Mouse (Mus musculus) forebrain, postnatal 0 days (tissue): Measurements from ENCODE around the gene Lix1l. TPM values are rescaled to one million over a fixed set of nuclear protein-coding genes. Genes with fewer than 3 reads are reported as not detected.

Experiments used
- ATAC-seq: fragments of 200-750 bp; cut with Nextera tagmentation; 2 replicates; pipeline ENCODE4 v1.8.0; 2017; ENCODE audit warnings: mild to moderate bottlenecking, moderate library complexity
- DNase-seq: peaks from one replicate; pipeline ENCODE4 v3.0.0-alpha.2; 2015
- H3K27ac ChIP-seq: fragments of 300-500 bp; sonication (generic); 2 replicates; pipeline ENCODE4 v1.5.1; 2014; ENCODE audit warnings: low read depth, mild to moderate bottlenecking, antibody characterized with exemption, low read length, moderate library complexity, mixed read lengths
- H3K27me3 ChIP-seq: fragments of 300-500 bp; sonication (generic); 2 replicates; pipeline ENCODE4 v1.6.1; 2014; ENCODE audit warnings: mild to moderate bottlenecking, low read length, mixed read lengths; ENCODE audit not compliant: insufficient read depth
- H3K36me3 ChIP-seq: fragments of 300-500 bp; sonication (generic); 2 replicates; pipeline ENCODE4 v1.6.1; 2014; ENCODE audit warnings: mild to moderate bottlenecking, moderate library complexity; ENCODE audit not compliant: insufficient read depth
- H3K4me1 ChIP-seq: fragments of 300-500 bp; sonication (generic); 2 replicates; pipeline ENCODE4 v1.6.1; 2014; ENCODE audit warnings: antibody characterized with exemption; ENCODE audit not compliant: insufficient read depth
- H3K4me2 ChIP-seq: fragments of 300-500 bp; sonication (generic); 2 replicates; pipeline ENCODE4 v1.6.1; 2014; ENCODE audit warnings: low read depth, mild to moderate bottlenecking, moderate library complexity
- H3K4me3 ChIP-seq: fragments of 300-500 bp; sonication (generic); 2 replicates; pipeline ENCODE4 v1.5.1; 2014; ENCODE audit warnings: low read depth, low read length, mixed read lengths
- H3K9ac ChIP-seq: fragments of 300-500 bp; sonication (generic); 2 replicates; pipeline ENCODE4 v1.6.1; 2014; ENCODE audit warnings: mild to moderate bottlenecking
- H3K9me3 ChIP-seq: fragments of 300-500 bp; sonication (generic); 2 replicates; pipeline ENCODE4 v1.6.1; 2016; ENCODE audit warnings: low read length
- CTCF ChIP-seq: sonication (generic); IDR thresholded peaks from 2 replicates; pipeline ENCODE4 v1.5.1; 2016; ENCODE audit warnings: antibody characterized with exemption, control low read depth, low read depth
- WGBS: fragments of 180-500 bp; shearing (Covaris S2); extraction: QIAGEN DNeasy Blood & Tissue Kit; methylation state at CpG from one replicate; pipeline ENCODE4 v1.1.7; 2014; 5-methylcytosine and 5-hydroxymethylcytosine counted together
- polyA plus RNA-seq: library from polyadenylated mRNA; unstranded; fragments of >200 nt; fragmentation: Nextera tagmentation; extraction: Ambion mirVana; gene quantifications from 2 replicates; pipeline ENCODE4 v1.2.1, GENCODE M21; 2015
- total RNA-seq: library from RNA; depleted of rRNA; stranded (reverse); fragments of >200 nt; gene quantifications from 2 replicates; pipeline ENCODE4 v1.2.3, GENCODE M21; 2014

Gene Lix1l
- total and polyA plus RNA-seq, 2 experiments from 2014 or later: 3.7 to 53.5 TPM

DNA sequence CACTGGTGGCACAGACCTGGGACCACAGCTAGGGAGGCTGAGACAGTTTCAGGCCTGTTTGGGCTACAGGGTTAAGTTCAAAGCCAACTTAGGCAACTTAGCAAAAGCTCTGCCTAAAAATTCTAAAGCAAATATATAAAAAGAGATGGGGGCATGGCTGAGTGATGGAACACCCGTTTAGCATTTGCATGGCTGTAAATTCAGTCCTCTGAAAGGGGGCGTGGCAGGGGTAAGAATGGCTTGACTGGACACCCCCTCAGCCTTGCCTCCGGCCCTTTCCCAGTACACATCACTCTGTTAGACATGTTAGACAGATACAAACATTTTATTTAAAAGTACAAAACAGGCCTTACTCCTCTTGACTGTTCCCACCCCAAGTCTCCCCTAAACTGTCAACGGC, 23.4 kb upstream of the Lix1l start:
- no peak for DNase-seq
- H3K4me2 ChIP-seq: no peak overlapping the region
- H3K4me3 ChIP-seq: no peak overlapping the region
- H3K9ac ChIP-seq: no peak overlapping the region
- H3K4me1 ChIP-seq: 0 out of 2 replicates have a peak, but pooled peaks cover 7% of the 10 kb centered on the region
- ATAC-seq: no peak
- H3K9me3 ChIP-seq: no peaks in the 10 kb centered on the region
- TF ChIP-seq CTCF: no peak
- peak overlapping the region; percentile 62 for H3K27ac ChIP-seq
- no peaks in the 10 kb centered on the region for H3K27me3 ChIP-seq
- H3K36me3 ChIP-seq: no peaks in the 10 kb centered on the region
- WGBS: 83% methylated on average over 4 of the region's 4 CpGs

DNA sequence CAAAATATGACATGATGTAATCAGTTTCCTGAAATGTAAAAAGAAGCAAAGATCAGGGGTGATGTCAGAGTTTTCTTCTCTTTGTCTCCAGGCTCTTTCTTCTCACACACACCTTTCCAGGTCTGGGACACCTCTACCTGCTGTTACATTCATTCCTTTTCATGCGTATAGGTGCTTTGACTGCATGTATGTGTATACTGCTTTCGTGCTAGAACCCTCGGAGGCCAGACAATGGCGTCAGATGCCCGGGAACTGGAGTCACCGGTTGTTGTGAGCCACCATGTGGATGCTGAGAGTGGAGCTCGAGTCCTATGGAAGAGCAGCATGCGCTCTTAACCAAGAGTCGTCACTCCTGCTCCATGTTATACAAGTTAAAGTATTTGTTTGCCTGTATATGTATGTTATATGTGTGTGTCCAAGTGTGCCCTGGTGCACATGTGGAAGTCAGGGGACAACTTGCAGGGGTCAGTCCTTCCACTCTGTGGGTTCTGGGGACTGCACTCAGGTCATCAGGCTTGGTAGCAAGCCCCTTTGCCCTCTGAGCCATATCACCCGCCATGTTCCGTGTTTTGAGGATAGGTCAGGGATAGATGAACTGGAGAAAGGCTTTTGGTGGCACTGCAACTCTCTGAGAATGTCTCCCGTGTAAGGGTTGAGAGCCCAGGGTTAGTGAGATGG, 22.2 kb upstream of the Lix1l start:
- 75% methylated on average over 12 of the region's 12 CpGs for WGBS

DNA sequence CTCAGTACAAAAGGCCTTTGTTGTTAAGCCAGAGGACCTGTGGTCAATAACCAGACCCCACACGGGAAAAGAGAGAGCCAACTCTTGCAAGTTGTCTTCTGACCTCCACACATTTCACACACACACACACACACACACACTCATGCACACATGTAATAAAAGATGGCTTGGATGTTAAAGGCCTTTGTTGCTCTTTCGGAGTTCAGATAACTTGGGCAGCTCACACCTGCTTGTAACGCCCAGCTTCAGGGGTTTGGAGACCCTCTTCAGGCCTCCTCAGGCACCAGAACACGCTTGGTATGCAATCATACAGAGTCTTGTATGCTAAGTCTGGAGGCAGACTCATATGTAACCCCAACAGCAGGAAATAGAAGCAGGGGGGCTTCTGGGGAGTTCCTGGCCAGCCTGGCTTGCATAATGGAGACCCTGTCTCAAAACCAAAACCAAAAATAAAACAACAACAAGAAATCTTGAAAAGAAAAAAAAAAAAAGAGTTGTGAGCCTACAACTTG, 21.7 kb upstream of the Lix1l start:
- Histone ChIP-seq H3K9ac (no peak overlapping the region), H3K9me3 (no peaks in the 10 kb centered on the region), H3K27ac (no peak overlapping the region), H3K4me1 (0 out of 2 replicates have a peak, but pooled peaks cover 7% of the 10 kb centered on the region), H3K36me3 (no peaks in the 10 kb centered on the region), H3K27me3 (no peaks in the 10 kb centered on the region), H3K4me3 (no peak overlapping the region), H3K4me2 (no peak overlapping the region)
- DNase-seq (no peak), ATAC-seq (no peak)
- 69% methylated on average over 4 of the region's 4 CpGs for WGBS
- TF ChIP-seq CTCF: no peak

More for the DNA sequence above, 22.2 kb upstream of the Lix1l start:
- TF ChIP-seq CTCF: no peak
- Histone ChIP-seq H3K9ac (no peak overlapping the region), H3K4me3 (no peak overlapping the region), H3K27ac (no peak overlapping the region), H3K9me3 (no peaks in the 10 kb centered on the region), H3K36me3 (no peaks in the 10 kb centered on the region), H3K4me2 (no peak overlapping the region), H3K27me3 (no peaks in the 10 kb centered on the region), H3K4me1 (0 out of 2 replicates have a peak, but pooled peaks cover 7% of the 10 kb centered on the region)
- ATAC-seq: no peak
- no peak for DNase-seq

DNA sequence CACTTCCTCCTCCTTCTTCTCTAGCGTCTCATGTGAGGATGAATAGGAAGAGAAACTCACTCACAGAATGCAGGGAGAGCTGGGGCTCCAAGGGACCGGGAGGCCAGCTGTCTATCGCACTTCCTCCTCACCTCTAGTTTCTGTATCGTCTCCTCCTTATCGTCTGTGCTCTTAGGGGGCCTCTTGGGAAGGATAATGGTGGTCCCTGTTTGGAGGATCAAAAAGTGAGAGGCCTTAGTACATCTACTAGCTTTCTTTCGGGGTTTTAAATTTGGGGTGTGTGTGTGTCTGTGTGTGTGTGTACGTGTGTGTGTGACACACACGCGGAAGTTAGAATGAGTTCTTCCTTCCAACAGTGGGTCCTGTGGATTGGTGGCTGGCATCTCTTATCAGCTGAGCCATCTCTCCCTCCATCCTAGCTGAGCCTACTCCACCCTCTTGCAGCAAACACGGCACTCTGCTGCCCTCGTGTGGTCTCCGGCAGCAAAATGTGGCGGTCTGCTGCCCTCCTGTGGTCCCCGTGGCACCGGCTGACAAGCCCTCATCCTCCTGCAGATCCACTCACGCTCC, 21.0 kb upstream of the Lix1l start:
- Histone ChIP-seq H3K36me3 (no peaks in the 10 kb centered on the region), H3K4me3 (peak overlapping the region; percentile 26), H3K9ac (peak overlapping the region; percentile 44), H3K9me3 (no peaks in the 10 kb centered on the region), H3K27ac (peak overlapping the region; percentile 24; the same call in 1 of the 2 replicates), H3K4me1 (0 out of 2 replicates have a peak, but pooled peaks cover 7% of the 10 kb centered on the region), H3K4me2 (peak overlapping the region; percentile 53), H3K27me3 (no peaks in the 10 kb centered on the region)
- ATAC-seq: peak; percentile 91
- peak; percentile 95 for DNase-seq
- TF ChIP-seq CTCF: peak; percentile 100
- 12% methylated on average over 16 of the region's 16 CpGs for WGBS

DNA sequence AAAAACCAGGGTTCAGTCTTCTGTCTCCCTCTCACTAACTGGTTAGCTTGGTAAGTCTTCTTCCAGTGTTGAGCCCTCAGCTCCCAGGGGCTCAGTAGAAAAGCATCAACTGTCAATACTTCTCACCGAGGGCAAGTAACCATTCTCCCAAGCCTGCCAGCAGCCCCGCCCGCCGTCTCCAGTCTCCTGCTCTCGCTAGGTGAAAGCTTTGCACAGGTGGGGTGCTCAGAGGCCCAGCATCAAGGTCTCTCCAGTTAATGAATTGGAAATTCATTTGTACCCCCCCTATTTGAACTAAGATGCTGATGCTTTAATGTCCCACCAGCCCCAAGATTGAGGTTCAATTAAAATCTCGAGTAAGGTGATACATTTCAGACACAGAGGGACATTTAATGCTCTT, 19.8 kb upstream of the Lix1l start:
- 62% methylated on average over 6 of the region's 6 CpGs for WGBS
- H3K9ac ChIP-seq: no peak overlapping the region
- H3K27me3 ChIP-seq: no peaks in the 10 kb centered on the region

DNA sequence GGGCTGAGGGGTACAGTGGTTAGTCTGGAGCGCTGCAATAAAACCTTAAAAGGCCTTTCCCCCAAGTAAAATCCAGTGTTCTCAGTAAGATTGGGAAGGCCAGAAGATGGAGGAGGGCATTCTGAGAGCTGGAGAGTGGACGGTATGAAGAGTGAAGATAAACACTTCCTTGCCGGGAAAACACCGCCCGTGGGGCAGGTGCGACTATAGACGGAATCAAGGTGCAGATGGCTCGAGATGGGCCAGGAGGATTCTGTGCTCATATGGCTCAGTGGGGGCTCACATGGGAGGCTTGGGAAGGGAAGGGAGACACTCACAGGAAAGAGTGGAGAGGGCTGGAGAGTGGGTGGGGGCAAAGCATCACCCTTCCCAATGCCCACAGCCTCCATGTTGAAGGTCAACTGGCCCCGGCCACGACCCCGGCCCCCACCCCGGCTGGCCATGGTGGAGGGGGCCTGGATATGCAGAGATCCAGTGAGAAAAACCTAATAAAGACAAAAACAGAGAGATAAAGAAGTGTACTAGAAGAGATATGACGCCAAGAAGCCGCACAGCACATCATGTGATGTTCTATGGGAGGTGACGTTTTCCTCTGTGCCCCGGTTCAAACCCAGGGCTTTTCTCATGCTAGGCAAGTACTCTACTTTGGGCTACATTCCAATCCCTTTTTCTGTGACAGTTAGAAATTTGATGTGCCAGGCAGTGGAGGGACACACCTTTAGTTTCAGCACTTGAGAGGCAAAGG, 19.0 kb upstream of the Lix1l start:
- Histone ChIP-seq H3K27ac (no peak overlapping the region), H3K27me3 (no peaks in the 10 kb centered on the region), H3K36me3 (no peaks in the 10 kb centered on the region), H3K9me3 (no peaks in the 10 kb centered on the region), H3K4me3 (no peak overlapping the region), H3K4me1 (0 out of 2 replicates have a peak, but pooled peaks cover 5% of the 10 kb centered on the region), H3K4me2 (no peak overlapping the region), H3K9ac (no peak overlapping the region)
- no peak for DNase-seq
- no peak for ATAC-seq
- WGBS: 81% methylated on average over 16 of the region's 16 CpGs
- TF ChIP-seq CTCF: no peak

More for the DNA sequence above, 19.8 kb upstream of the Lix1l start:
- DNase-seq (no peak), ATAC-seq (no peak)
- Histone ChIP-seq H3K4me3 (no peak overlapping the region), H3K4me1 (0 out of 2 replicates have a peak, but pooled peaks cover 7% of the 10 kb centered on the region), H3K27ac (0 out of 2 replicates have a peak overlapping the region, but pooled peaks have one; percentile 9), H3K36me3 (no peaks in the 10 kb centered on the region), H3K9me3 (no peaks in the 10 kb centered on the region), H3K4me2 (no peak overlapping the region)
- no peak for TF ChIP-seq CTCF
